Mouse (Mus musculus): ENCODE results near the gene Abtb2.

The Abtb2 gene

GRCm38 (mm10) chr2:103684926-103685577 is 118.9 kb downstream of the Abtb2 start:
- no peak for DNase-seq (ENCODE audit: extremely low spot score, low read depth, low spot score)

GRCm38 (mm10) chr2:103685581-103685980 is 119.5 kb downstream of the Abtb2 start:
- DNase-seq (ENCODE audit: extremely low spot score, low read depth, low spot score), result no peak

- DNase-seq (ENCODE audit: extremely low spot score, low read depth, low spot score), result no peak
Measured at GRCm38 (mm10) chr2:103687143-103687542, 121.0 kb downstream of the Abtb2 start.

GRCm38 (mm10) chr2:103687888-103688287 is 121.8 kb downstream of the Abtb2 start:
- no peak for DNase-seq (ENCODE audit: extremely low spot score, low read depth, low spot score)

GRCm38 (mm10) chr2:103690425-103690824 is 124.3 kb downstream of the Abtb2 start:
- DNase-seq (ENCODE audit: extremely low spot score, low read depth, low spot score), result no peak

GRCm38 (mm10) chr2:103690828-103691227 is 124.7 kb downstream of the Abtb2 start:
- DNase-seq (ENCODE audit: extremely low spot score, low read depth, low spot score), result no peak

- DNase-seq (ENCODE audit: extremely low spot score, low read depth, low spot score), result no peak
Measured at GRCm38 (mm10) chr2:103691278-103691677, 125.2 kb downstream of the Abtb2 start.

- DNase-seq (ENCODE audit: extremely low spot score, low read depth, low spot score), result no peak
Measured at GRCm38 (mm10) chr2:103692810-103693209, 126.7 kb downstream of the Abtb2 start.

GRCm38 (mm10) chr2:103694777-103695563 is 128.9 kb downstream of the Abtb2 start:
- peak; percentile 44 for DNase-seq (ENCODE audit: extremely low spot score, low read depth, low spot score)

- no peak for DNase-seq (ENCODE audit: extremely low spot score, low read depth, low spot score)
Measured at GRCm38 (mm10) chr2:103696177-103696576, 130.1 kb downstream of the Abtb2 start.

- no peak for DNase-seq (ENCODE audit: extremely low spot score, low read depth, low spot score)
Measured at GRCm38 (mm10) chr2:103700514-103700913, 134.4 kb downstream of the Abtb2 start.

GRCm38 (mm10) chr2:103703336-103703735 is 137.2 kb downstream of the Abtb2 start:
- no peak for DNase-seq (ENCODE audit: extremely low spot score, low read depth, low spot score)

GRCm38 (mm10) chr2:103703865-103704264 is 137.8 kb downstream of the Abtb2 start:
- DNase-seq (ENCODE audit: extremely low spot score, low read depth, low spot score), result no peak

GRCm38 (mm10) chr2:103705826-103706225 is 139.7 kb downstream of the Abtb2 start:
- DNase-seq (ENCODE audit: extremely low spot score, low read depth, low spot score), result no peak

- no peak for DNase-seq (ENCODE audit: extremely low spot score, low read depth, low spot score)
Measured at GRCm38 (mm10) chr2:103706226-103706625, 140.1 kb downstream of the Abtb2 start.

GRCm38 (mm10) chr2:103707056-103707776 is 141.1 kb downstream of the Abtb2 start:
- DNase-seq (ENCODE audit: extremely low spot score, low read depth, low spot score), result no peak

GRCm38 (mm10) chr2:103710849-103711248 is 144.7 kb downstream of the Abtb2 start:
- no peak for DNase-seq (ENCODE audit: extremely low spot score, low read depth, low spot score)

GRCm38 (mm10) chr2:103713831-103714230 is 147.7 kb downstream of the Abtb2 start:
- no peak for DNase-seq (ENCODE audit: extremely low spot score, low read depth, low spot score)

GRCm38 (mm10) chr2:103714412-103714811 is 148.3 kb downstream of the Abtb2 start:
- DNase-seq (ENCODE audit: extremely low spot score, low read depth, low spot score), result no peak

- peak; percentile 44 for DNase-seq (ENCODE audit: extremely low spot score, low read depth, low spot score)
Measured at GRCm38 (mm10) chr2:103718594-103719291, 152.6 kb downstream of the Abtb2 start.

- DNase-seq (ENCODE audit: extremely low spot score, low read depth, low spot score), result no peak
Measured at GRCm38 (mm10) chr2:103719292-103719646, 153.2 kb downstream of the Abtb2 start.

All from hindlimb bud, embryonic 11.5 days (tissue).